Mouse (Mus musculus): ENCODE results near the gene Gnb1.

DNA sequence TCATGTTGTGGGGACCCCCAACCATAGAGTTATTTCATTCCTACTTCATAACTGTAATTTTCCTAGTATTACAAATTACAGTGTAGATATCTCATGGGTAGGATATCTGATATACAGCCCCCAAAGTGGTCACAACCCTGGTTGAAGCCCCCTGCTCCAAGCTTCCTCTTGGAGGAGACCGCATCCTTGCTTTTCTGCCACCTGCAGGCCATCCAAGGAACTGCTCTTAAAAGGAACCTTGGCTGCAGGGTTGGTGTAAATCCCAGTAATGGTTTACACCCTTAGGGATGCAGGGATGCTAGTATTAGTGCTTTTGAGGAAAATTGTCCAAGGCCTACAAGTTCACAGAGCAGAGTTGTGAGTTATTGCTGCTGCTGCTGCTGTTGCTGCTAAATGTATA, 89.3 kb downstream of the Gnb1 start:
- TF ChIP-seq CTCF (IDR thresholded peaks at IDR 0.05) (peak; percentile 87), EP300 (IDR thresholded peaks at IDR 0.05) (no peak)

Measured in lung, postnatal 0 days (tissue).